Mouse (Mus musculus): Measurements from ENCODE around the gene Mnat1.

DNA sequence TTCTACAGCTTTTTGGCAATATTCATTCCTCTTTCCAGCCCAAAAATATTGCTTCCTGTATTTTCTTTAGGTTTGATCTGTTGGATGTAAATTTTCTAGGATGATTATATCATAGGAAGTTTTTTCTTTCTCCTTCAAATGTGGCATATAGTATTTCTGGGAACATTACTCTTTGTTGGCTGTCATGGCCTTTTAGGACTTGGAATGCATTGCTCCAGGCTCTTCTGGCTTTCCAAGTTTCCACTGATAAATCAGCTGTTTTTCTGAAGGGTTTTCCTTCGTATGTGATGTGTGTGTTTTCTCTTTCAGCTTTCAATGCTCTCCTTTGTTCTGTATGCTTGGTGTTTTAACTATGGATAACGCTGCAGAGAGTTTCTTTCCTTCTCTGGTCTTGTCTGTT, 131.5 kb downstream of the Mnat1 start:
- TF ChIP-seq CTCF (IDR thresholded peaks at IDR 0.05; ENCODE audit: low read depth) (no peak), EP300 (IDR thresholded peaks at IDR 0.05; ENCODE audit: low read depth) (no peak)
